Mouse (Mus musculus): ENCODE data around the gene Cd59a.
"Not testable (repeated sequence)": the region's sequence is repeated elsewhere in the genome, so short reads cannot be mapped to it uniquely, and the experiment has no call there.

- TF ChIP-seq POLR2A (IDR thresholded peaks at IDR 0.05; ENCODE audit: low read depth, low read length); CTCF (conservative IDR thresholded peaks at IDR 0.05; ENCODE audit: insufficient read depth, insufficient read length, low read depth, low read length): not testable (repeated sequence)
These were observed 8.0 kb upstream of the Cd59a start for GRCm38 (mm10) chr2:104087562-104087961.
